Comparison of ENCODE assay signal across 24 mouse cellular contexts in the genomic region with DNA sequence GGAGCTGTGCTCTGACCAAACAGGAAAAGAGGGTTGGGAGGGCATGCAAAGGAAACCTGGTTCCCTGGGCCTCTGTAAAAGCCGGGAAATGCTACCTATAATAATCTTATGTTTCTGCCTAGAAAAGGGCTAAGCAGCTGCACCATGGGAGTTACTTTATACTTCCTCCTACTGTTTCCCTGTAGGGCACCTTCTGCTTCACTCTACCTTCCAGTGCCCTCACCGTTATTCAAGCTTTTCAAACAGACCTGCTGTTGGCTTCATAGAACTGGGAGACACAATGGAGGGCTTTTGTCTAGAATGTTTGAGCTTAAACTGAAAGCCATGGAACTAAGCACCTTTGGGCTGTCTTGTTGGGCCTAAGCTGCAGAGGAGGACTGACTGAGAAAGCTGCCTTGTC.
"Had no signal": no experiment of that assay in that cellular context is flagged by ENCODE, and none has a peak within 500 bp of the region (broad histone marks: within the 10 kb centered on the region; RNA-seq: fewer than 3 reads in every experiment).

No protein-coding gene starts in this region.

- H3K4me1 ChIP-seq: heart, embryonic 12.5 days; intestine, embryonic 15.5 days; limb, embryonic 10.5 days; limb, embryonic 12.5 days; liver, embryonic 13.5 days had no signal

- H3K9ac ChIP-seq: heart, embryonic 12.5 days; hindbrain, embryonic 14.5 days; intestine, embryonic 15.5 days; limb, embryonic 12.5 days; liver, embryonic 13.5 days; liver, embryonic 15.5 days had no signal

- H3K9me3 ChIP-seq: heart, embryonic 12.5 days; intestine, embryonic 15.5 days; limb, embryonic 10.5 days; limb, embryonic 12.5 days; liver, embryonic 13.5 days; liver, embryonic 15.5 days had no signal

- H3K27ac ChIP-seq: gastrocnemius, adult 2 months; heart, adult 2 months; hindbrain, embryonic 14.5 days; intestine, embryonic 15.5 days; kidney, postnatal 0 days; left cerebral cortex, adult 2 months; limb, embryonic 10.5 days; limb, embryonic 12.5 days; liver, embryonic 13.5 days; liver, embryonic 15.5 days had no signal

- DNase-seq: gastrocnemius, adult 2 months; gastrocnemius, postnatal 10 days; gastrocnemius, postnatal 25 days; heart, adult 2 months; heart, postnatal 14 days; heart, postnatal 4 days; kidney, adult 18-20 months; kidney, adult 8-10 months; kidney, postnatal 36 days; layer of hippocampus, adult 9-11 months; liver; liver, embryonic 13.5 days had no signal

- H3K4me2 ChIP-seq: heart, embryonic 12.5 days; hindbrain, embryonic 14.5 days; intestine, embryonic 15.5 days; limb, embryonic 12.5 days; liver, embryonic 11.5 days; liver, embryonic 13.5 days; liver, embryonic 15.5 days had no signal

- ATAC-seq: hindbrain, embryonic 16.5 days; inflammation-experienced regulatory T-cells, adult 6 months; intestine, embryonic 15.5 days; intestine, postnatal 0 days had no signal

- H3K27me3 ChIP-seq: heart, embryonic 12.5 days; intestine, embryonic 15.5 days; limb, embryonic 12.5 days; liver, embryonic 13.5 days; liver, embryonic 15.5 days had no signal

- H3K4me3 ChIP-seq: gastrocnemius, adult 2 months; heart, adult 2 months; heart, embryonic 12.5 days; intestine, embryonic 15.5 days; left cerebral cortex, adult 2 months; limb, embryonic 10.5 days; limb, embryonic 12.5 days; liver, embryonic 13.5 days; liver, embryonic 15.5 days had no signal
